Mouse (Mus musculus) induced T-regulatory cell, adult 2 months (primary cell): ENCODE results near the gene Oser1.

Source experiments
- DNase-seq: peaks from one replicate; pipeline ENCODE4 v3.0.0-alpha.2; 2012; ENCODE audit warnings: low read depth

The Oser1 gene

GRCm38 (mm10) chr2:163401221-163401620 lies 23.3 kb downstream of the Oser1 start:
- peak; percentile 94 for DNase-seq

- DNase-seq: no peak
Measured at GRCm38 (mm10) chr2:163399222-163399621, 25.3 kb downstream of the Oser1 start.

- DNase-seq: no peak
Measured at GRCm38 (mm10) chr2:163398770-163399169, 25.7 kb downstream of the Oser1 start.

GRCm38 (mm10) chr2:163397905-163398304 lies 26.6 kb downstream of the Oser1 start, which contains the start of gene Jph2:
Gene Jph2, minus strand, starts transcription at chr2:163397993.
- no peak for DNase-seq

- no peak for DNase-seq
Measured at GRCm38 (mm10) chr2:163397071-163397470, 27.4 kb downstream of the Oser1 start.

GRCm38 (mm10) chr2:163394977-163395376 lies 29.5 kb downstream of the Oser1 start:
- no peak for DNase-seq

- DNase-seq: no peak
Measured at GRCm38 (mm10) chr2:163393976-163394375, 30.5 kb downstream of the Oser1 start.

GRCm38 (mm10) chr2:163393241-163393640 lies 31.3 kb downstream of the Oser1 start:
- no peak for DNase-seq

- no peak for DNase-seq
Measured at GRCm38 (mm10) chr2:163392436-163392835, 32.1 kb downstream of the Oser1 start.

GRCm38 (mm10) chr2:163386423-163387190 lies 37.9 kb downstream of the Oser1 start:
- DNase-seq: no peak

GRCm38 (mm10) chr2:163385126-163385525 lies 39.4 kb downstream of the Oser1 start:
- DNase-seq: no peak

- no peak for DNase-seq
Measured at GRCm38 (mm10) chr2:163381246-163381645, 43.3 kb downstream of the Oser1 start.

GRCm38 (mm10) chr2:163379366-163379765 lies 45.1 kb downstream of the Oser1 start:
- no peak for DNase-seq

GRCm38 (mm10) chr2:163376082-163376481 lies 48.4 kb downstream of the Oser1 start:
- DNase-seq: no peak

GRCm38 (mm10) chr2:163375468-163375867 lies 49.0 kb downstream of the Oser1 start:
- no peak for DNase-seq

GRCm38 (mm10) chr2:163372627-163373026 lies 51.9 kb downstream of the Oser1 start:
- DNase-seq: no peak

- DNase-seq: no peak
Measured at GRCm38 (mm10) chr2:163370175-163370574, 54.3 kb downstream of the Oser1 start.

- no peak for DNase-seq
Measured at GRCm38 (mm10) chr2:163364785-163365541, 59.5 kb downstream of the Oser1 start.

- DNase-seq: no peak
Measured at GRCm38 (mm10) chr2:163362940-163363921, 61.3 kb downstream of the Oser1 start.

GRCm38 (mm10) chr2:163360858-163361623 lies 63.5 kb downstream of the Oser1 start:
- DNase-seq: no peak

- DNase-seq: no peak
Measured at GRCm38 (mm10) chr2:163359253-163359652, 65.2 kb downstream of the Oser1 start.
